Mouse (Mus musculus): ENCODE data around the gene Nkain2. TPM values are rescaled to one million over a fixed set of nuclear protein-coding genes. Genes with fewer than 3 reads are reported as not detected.

The Nkain2 gene
- total and polyA plus RNA-seq, 3 experiments = 0.04 to 0.21 (median 0.09) TPM

GRCm38 (mm10) chr10:32058251-32058650, 832.0 kb downstream of the Nkain2 start:
- DNase-seq = no peak

- no peak for DNase-seq
Observed at GRCm38 (mm10) chr10:32052546-32053295, 837.5 kb downstream of the Nkain2 start.

GRCm38 (mm10) chr10:32052045-32052444, 838.2 kb downstream of the Nkain2 start:
- no peak for DNase-seq

GRCm38 (mm10) chr10:32029996-32030395, 860.3 kb downstream of the Nkain2 start:
- no peak for DNase-seq

- no peak for DNase-seq
Observed at GRCm38 (mm10) chr10:32018385-32018784, 871.9 kb downstream of the Nkain2 start.

GRCm38 (mm10) chr10:32001216-32001753, 889.0 kb downstream of the Nkain2 start:
- DNase-seq = no peak

GRCm38 (mm10) chr10:31993205-31993604, 897.1 kb downstream of the Nkain2 start:
- no peak for DNase-seq

- no peak for DNase-seq
Observed at GRCm38 (mm10) chr10:31978387-31978786, 911.9 kb downstream of the Nkain2 start.

GRCm38 (mm10) chr10:31947178-31947726, 943.0 kb downstream of the Nkain2 start:
- DNase-seq = no peak

- DNase-seq = no peak
Observed at GRCm38 (mm10) chr10:31931961-31932360, 958.3 kb downstream of the Nkain2 start.

- no peak for DNase-seq
Observed at GRCm38 (mm10) chr10:31927657-31928056, 962.6 kb downstream of the Nkain2 start.

- peak; percentile 3 for DNase-seq
Observed at GRCm38 (mm10) chr10:31920901-31921300, 969.4 kb downstream of the Nkain2 start.

GRCm38 (mm10) chr10:31907488-31907887, 982.8 kb downstream of the Nkain2 start:
- no peak for DNase-seq

GRCm38 (mm10) chr10:31899501-31899900, 990.8 kb downstream of the Nkain2 start:
- DNase-seq = no peak

- DNase-seq = no peak
Observed at GRCm38 (mm10) chr10:31873323-31873895, 1016.9 kb downstream of the Nkain2 start.

- DNase-seq = no peak
Observed at GRCm38 (mm10) chr10:31868275-31868674, 1022.0 kb downstream of the Nkain2 start.

GRCm38 (mm10) chr10:31827041-31827440, 1063.2 kb downstream of the Nkain2 start:
- DNase-seq = no peak

- no peak for DNase-seq
Observed at GRCm38 (mm10) chr10:31812543-31812942, 1077.7 kb downstream of the Nkain2 start.

GRCm38 (mm10) chr10:31742443-31743057, 1147.7 kb downstream of the Nkain2 start:
- peak; percentile 62 for DNase-seq

GRCm38 (mm10) chr10:31728036-31728435, 1162.2 kb downstream of the Nkain2 start:
- no peak for DNase-seq

- DNase-seq = no peak
Observed at GRCm38 (mm10) chr10:31647270-31647669, 1243.0 kb downstream of the Nkain2 start.

GRCm38 (mm10) chr10:31646083-31646482, 1244.2 kb downstream of the Nkain2 start:
- no peak for DNase-seq
